Mouse (Mus musculus) adrenal gland, adult 8-10 months (tissue): Measurements from ENCODE around the gene Tnrc18. TPM values are rescaled to one million over a fixed set of nuclear protein-coding genes. Genes with fewer than 3 reads are reported as not detected.

Source experiments
- DNase-seq: peaks from one replicate; pipeline ENCODE4 v3.0.0; 2022
- total RNA-seq, 4 experiments: library from RNA; stranded (reverse); gene quantifications; 2 replicates each; pipeline ENCODE4 v1.2.4; 2022

The Tnrc18 gene
- total RNA-seq, 4 experiments from 2014 or later: 75.1 to 117 (median 96.9) TPM

GRCm38 (mm10) chr5:142810710-142811599 lies 6.5 kb downstream of the Tnrc18 start:
- DNase-seq: no peak

GRCm38 (mm10) chr5:142807661-142808060 lies 9.8 kb downstream of the Tnrc18 start:
- DNase-seq: no peak

GRCm38 (mm10) chr5:142803746-142804145 lies 13.7 kb downstream of the Tnrc18 start:
- DNase-seq: no peak

- no peak for DNase-seq
Observed at GRCm38 (mm10) chr5:142802884-142803283, 14.6 kb downstream of the Tnrc18 start.

GRCm38 (mm10) chr5:142801977-142802376 lies 15.5 kb downstream of the Tnrc18 start:
- no peak for DNase-seq

- DNase-seq: no peak
Observed at GRCm38 (mm10) chr5:142800656-142801055, 16.8 kb downstream of the Tnrc18 start.

GRCm38 (mm10) chr5:142800198-142800597 lies 17.3 kb downstream of the Tnrc18 start:
- DNase-seq: no peak

- no peak for DNase-seq
Observed at GRCm38 (mm10) chr5:142799259-142799658, 18.2 kb downstream of the Tnrc18 start.

- DNase-seq: no peak
Observed at GRCm38 (mm10) chr5:142798190-142798589, 19.3 kb downstream of the Tnrc18 start.

- DNase-seq: peak; percentile 72
Observed at GRCm38 (mm10) chr5:142797620-142798019, 19.8 kb downstream of the Tnrc18 start.

- DNase-seq: no peak
Observed at GRCm38 (mm10) chr5:142796921-142797320, 20.5 kb downstream of the Tnrc18 start.

GRCm38 (mm10) chr5:142794582-142794981 lies 22.9 kb downstream of the Tnrc18 start:
- no peak for DNase-seq

GRCm38 (mm10) chr5:142794161-142794560 lies 23.3 kb downstream of the Tnrc18 start:
- DNase-seq: no peak

- no peak for DNase-seq
Observed at GRCm38 (mm10) chr5:142792594-142792993, 24.9 kb downstream of the Tnrc18 start.

- DNase-seq: no peak
Observed at GRCm38 (mm10) chr5:142788279-142788678, 29.2 kb downstream of the Tnrc18 start.

- DNase-seq: no peak
Observed at GRCm38 (mm10) chr5:142787304-142787905, 30.1 kb downstream of the Tnrc18 start.

GRCm38 (mm10) chr5:142786709-142787108 lies 30.8 kb downstream of the Tnrc18 start:
- no peak for DNase-seq

- no peak for DNase-seq
Observed at GRCm38 (mm10) chr5:142786215-142786614, 31.2 kb downstream of the Tnrc18 start.

GRCm38 (mm10) chr5:142783142-142783540 lies 34.3 kb downstream of the Tnrc18 start:
- peak; percentile 57 for DNase-seq

- no peak for DNase-seq
Observed at GRCm38 (mm10) chr5:142782459-142783141, 34.9 kb downstream of the Tnrc18 start.

GRCm38 (mm10) chr5:142780579-142780978 lies 36.9 kb downstream of the Tnrc18 start:
- DNase-seq: no peak

GRCm38 (mm10) chr5:142778871-142779270 lies 38.6 kb downstream of the Tnrc18 start:
- no peak for DNase-seq

GRCm38 (mm10) chr5:142778135-142778534 lies 39.3 kb downstream of the Tnrc18 start:
- no peak for DNase-seq
